Mouse (Mus musculus): ENCODE data around the gene Dolk. TPM values are rescaled to one million over a fixed set of nuclear protein-coding genes. Genes with fewer than 3 reads are reported as not detected.
A peak's percentile ranks its signal among the peaks of the same experiment; 100 is the strongest.

The Dolk gene
- polyA plus RNA-seq, 1 experiment from 2014 or later = 34.0 TPM

DNA sequence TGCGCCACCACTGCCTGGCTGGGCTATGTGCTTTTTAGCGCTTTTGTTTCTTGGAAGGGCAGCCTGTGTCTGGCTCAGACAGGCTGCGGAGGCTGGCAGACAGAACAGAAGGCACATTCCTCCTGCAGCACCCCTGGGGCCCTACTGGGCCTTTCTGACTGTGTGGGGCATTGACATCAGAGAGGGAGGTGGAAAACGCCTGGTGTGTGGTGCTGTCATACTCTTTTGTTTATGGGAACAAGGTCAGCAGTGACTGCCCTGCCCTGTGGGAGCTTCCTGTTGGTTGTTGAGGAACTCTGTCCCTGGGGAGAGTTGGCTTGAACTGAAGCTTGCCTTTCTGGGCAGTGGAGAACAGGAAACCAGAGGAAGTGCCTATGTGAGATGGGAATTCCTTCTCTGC is 43.6 kb downstream of the Dolk start:
- Histone ChIP-seq H3K9ac (no peak overlapping the region), H3K4me2 (no peak overlapping the region), H3K27ac (peak overlapping the region; percentile 72), H3K4me3 (replicated peaks) (no peak overlapping the region), H3K27me3 (no peaks in the 10 kb centered on the region), H3K9me3 (replicated peaks) (no peaks in the 10 kb centered on the region), H3K4me1 (peaks cover 62% of the 10 kb centered on the region), H3K36me3 (peaks cover 58% of the 10 kb centered on the region)
- ATAC-seq (replicated peaks; ENCODE audit: low FRiP score) = 0 out of 2 replicates have a peak, but pooled peaks have one; percentile 23
- 47% methylated on average over 4 of the region's 4 CpGs for WGBS

- 65% methylated on average over 2 of the region's 2 CpGs for WGBS
- Histone ChIP-seq H3K9ac (0 out of 2 replicates have a peak within 1 kb of the TSS, but pooled peaks have one; percentile 85), H3K9me3 (replicated peaks) (no peaks in the 10 kb centered on the region), H3K4me1 (peaks cover 69% of the 10 kb centered on the region), H3K27me3 (no peaks in the 10 kb centered on the region), H3K27ac (peak within 1 kb of the TSS; percentile 70), H3K4me3 (replicated peaks) (peak within 1 kb of the TSS; percentile 89; the same call in 1 of the 2 replicates), H3K4me2 (peak within 1 kb of the TSS; percentile 82), H3K36me3 (peaks cover 48% of the 10 kb centered on the region)
- ATAC-seq (replicated peaks; ENCODE audit: low FRiP score) = no peak
Measured at GRCm38 (mm10) chr2:30240267-30240666, 45.9 kb downstream of the Dolk start, which contains the start of gene Gm28035. Gene Gm28035 (plus strand): TSS chr2:30240567.

DNA sequence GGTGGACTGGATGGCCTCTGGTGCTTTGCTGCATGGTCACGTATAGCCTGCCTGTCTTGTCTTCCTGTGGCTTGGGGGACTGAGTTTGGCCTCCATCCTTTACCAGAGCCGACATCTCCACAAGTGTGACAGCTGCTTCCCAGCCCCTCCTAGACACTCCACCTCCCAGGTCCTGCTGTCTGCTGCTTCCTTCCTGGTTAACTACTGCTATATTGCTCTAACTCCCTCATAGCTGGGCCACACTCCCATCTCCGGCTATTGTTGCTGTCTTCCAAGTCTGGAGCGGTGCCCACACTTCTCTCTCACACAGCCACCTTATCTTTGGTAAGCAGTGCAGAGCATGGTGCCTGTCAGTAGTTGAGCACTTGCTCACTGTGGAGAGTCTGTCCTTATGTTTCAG is 46.4 kb downstream of the Dolk start:
- peak overlapping the region; percentile 70 for H3K27ac ChIP-seq
- peak overlapping the region; percentile 82; the same call in 1 of the 2 replicates for H3K4me2 ChIP-seq
- 69% methylated on average over 4 of the region's 4 CpGs for WGBS
- 0 out of 2 replicates have a peak overlapping the region, but pooled peaks have one; percentile 85 for H3K9ac ChIP-seq
- peaks cover 45% of the 10 kb centered on the region for H3K36me3 ChIP-seq
- no peak for ATAC-seq (replicated peaks; ENCODE audit: low FRiP score)
- no peak overlapping the region for H3K4me3 ChIP-seq (replicated peaks)
- H3K4me1 ChIP-seq = peaks cover 68% of the 10 kb centered on the region
- H3K9me3 ChIP-seq (replicated peaks) = no peaks in the 10 kb centered on the region
- no peaks in the 10 kb centered on the region for H3K27me3 ChIP-seq

DNA sequence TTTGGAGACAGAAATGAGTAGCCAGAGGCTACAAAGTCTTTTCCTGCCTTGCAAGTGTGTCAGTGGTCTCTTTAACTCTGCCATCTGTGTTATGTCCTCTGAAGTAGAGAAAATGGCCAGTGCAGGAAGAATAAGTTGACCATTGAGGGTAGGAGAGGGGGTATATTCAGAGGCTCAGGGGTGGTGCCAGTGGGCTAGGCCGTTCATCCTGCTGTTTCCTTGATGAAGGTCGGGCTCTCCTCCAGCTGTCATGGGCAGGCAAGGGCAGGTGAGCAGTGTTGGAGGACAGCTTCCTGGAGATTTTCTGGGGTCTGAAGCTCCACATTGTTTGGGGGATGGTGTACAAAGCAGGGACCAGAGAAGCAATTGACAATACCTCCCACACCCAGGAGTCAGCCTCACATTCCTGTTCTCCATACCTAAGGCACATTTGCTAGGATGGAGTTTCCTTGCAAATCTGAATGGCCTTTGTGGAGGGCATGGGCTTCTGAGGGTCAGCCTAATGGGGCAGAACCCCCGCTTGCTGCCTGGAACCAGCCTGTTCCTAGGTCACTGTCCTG is 47.1 kb downstream of the Dolk start:
- peaks cover 60% of the 10 kb centered on the region for H3K4me1 ChIP-seq
- no peaks in the 10 kb centered on the region for H3K9me3 ChIP-seq (replicated peaks)
- 58% methylated on average over 3 of the region's 3 CpGs for WGBS
- peak overlapping the region; percentile 82 for H3K4me2 ChIP-seq
- no peaks in the 10 kb centered on the region for H3K27me3 ChIP-seq
- H3K9ac ChIP-seq = peak overlapping the region; percentile 85
- ATAC-seq (replicated peaks; ENCODE audit: low FRiP score) = no peak
- peaks cover 37% of the 10 kb centered on the region for H3K36me3 ChIP-seq
- H3K27ac ChIP-seq = peak overlapping the region; percentile 70
- H3K4me3 ChIP-seq (replicated peaks) = peak overlapping the region; percentile 89

DNA sequence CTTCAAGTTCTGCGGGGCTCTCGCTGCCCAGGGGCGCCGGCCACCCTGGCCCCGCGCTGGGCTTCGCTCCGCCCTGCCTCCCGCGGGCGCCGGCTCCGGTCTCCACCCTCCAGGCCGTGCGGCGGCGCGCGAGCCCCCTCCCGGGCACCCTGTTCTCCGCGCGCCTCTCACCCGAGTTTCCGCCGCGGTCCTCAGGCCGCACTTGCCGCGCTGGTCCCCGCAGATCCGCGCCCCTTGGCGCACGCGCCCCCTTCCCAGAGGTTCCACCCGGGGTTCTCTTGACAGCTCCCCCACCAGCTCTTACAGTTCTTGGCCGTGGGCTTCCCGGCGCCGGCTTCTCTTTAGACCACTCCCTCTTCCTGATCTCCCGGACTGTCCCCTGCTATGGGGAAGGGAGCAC is 48.3 kb downstream of the Dolk start:
- ATAC-seq (replicated peaks; ENCODE audit: low FRiP score) = peak; percentile 91
- H3K4me1 ChIP-seq = peaks cover 53% of the 10 kb centered on the region
- peak overlapping the region; percentile 92 for H3K27ac ChIP-seq
- H3K4me2 ChIP-seq = peak overlapping the region; percentile 82
- H3K27me3 ChIP-seq = no peaks in the 10 kb centered on the region
- H3K36me3 ChIP-seq = peaks cover 26% of the 10 kb centered on the region
- H3K9me3 ChIP-seq (replicated peaks) = no peaks in the 10 kb centered on the region
- under 1% methylated on average over 41 of the region's 42 CpGs for WGBS
- peak overlapping the region; percentile 85 for H3K9ac ChIP-seq
- peak overlapping the region; percentile 89 for H3K4me3 ChIP-seq (replicated peaks)

DNA sequence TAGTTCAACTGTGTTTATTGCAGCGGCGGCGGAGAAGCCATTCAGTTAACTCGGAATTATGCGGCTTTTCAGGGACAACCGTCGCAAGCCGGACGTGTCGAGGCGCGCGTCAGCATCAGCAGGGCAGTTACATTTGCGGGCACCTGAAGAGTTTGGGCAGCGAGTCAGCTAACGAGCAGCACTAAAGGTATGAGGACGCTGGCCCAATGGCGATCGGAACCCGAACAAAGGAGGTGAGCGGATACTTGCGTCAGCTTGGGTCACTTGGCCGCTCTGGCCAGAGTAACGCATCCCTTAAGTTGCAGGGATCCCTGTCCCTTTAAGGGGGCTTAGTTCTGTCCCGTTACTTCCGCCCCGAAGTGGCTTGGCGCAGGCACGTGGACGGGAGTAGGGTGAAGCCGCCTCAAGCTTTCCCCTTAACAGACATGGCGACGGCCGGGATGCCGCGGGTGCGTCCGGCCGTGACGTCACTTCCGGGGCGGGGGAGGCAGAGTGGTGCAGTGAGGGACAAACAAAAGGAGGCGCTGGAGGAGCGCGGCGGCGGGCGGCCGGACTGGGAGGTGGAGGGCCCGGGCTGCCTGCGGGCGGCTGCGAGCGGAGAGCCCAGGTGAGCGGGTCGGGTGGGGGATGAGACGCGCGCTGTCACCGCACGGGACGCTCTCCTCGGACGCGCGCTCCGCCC is 48.8 kb downstream of the Dolk start, which contains the start of gene Lrrc8a:
Gene Lrrc8a (plus strand): TSS at position 517 of the 682 bp plus-strand sequence.
- Histone ChIP-seq H3K9ac (peak within 1 kb of the TSS; percentile 85), H3K4me1 (peaks cover 48% of the 10 kb centered on the region), H3K4me3 (replicated peaks) (peak within 1 kb of the TSS; percentile 89), H3K27me3 (no peaks in the 10 kb centered on the region), H3K4me2 (peak within 1 kb of the TSS; percentile 82), H3K27ac (peak within 1 kb of the TSS; percentile 92), H3K36me3 (peaks cover 24% of the 10 kb centered on the region), H3K9me3 (replicated peaks) (no peaks in the 10 kb centered on the region)
- ATAC-seq (replicated peaks; ENCODE audit: low FRiP score) = peak; percentile 97
- WGBS = under 1% methylated on average over 53 of the region's 67 CpGs

DNA sequence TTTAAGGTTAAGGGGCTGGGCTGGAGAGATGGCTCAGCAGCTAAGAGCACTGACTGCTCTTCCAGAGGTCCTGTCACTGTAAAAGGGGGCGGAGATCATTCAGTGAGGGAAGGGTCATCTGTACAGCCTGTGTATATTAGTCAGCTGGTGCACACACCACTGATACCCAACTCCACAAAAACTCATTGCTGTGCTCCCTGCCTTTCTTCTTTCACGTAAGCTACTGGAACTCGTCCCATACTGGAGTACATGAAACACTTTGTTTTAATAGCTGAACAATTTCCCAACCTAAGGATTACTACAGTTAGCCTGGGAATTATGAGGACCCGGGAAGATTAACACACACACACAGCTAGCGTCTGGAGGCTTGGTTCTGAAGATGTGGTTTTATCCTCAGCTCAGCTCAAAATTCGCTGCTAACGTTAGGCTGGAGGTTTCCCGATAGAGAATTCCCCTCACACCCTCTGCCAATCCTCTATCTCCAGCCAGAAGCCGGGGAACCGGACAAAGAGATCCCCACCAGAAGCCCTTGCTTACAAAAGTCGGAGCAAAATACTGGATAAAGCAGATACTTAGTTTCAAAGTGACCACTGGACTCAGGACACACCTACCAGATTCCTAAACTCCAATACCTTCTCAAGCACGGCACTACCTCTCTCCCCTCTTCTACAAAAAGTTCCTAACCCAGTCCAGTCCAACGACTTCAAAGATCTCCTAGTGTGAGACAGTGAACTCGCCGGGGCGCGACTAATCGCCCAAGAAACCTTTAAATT is 49.5 kb downstream of the Dolk start:
- H3K4me1 ChIP-seq = peaks cover 40% of the 10 kb centered on the region
- WGBS = 3% methylated on average over 18 of the region's 18 CpGs
- ATAC-seq (replicated peaks; ENCODE audit: low FRiP score) = no peak

DNA sequence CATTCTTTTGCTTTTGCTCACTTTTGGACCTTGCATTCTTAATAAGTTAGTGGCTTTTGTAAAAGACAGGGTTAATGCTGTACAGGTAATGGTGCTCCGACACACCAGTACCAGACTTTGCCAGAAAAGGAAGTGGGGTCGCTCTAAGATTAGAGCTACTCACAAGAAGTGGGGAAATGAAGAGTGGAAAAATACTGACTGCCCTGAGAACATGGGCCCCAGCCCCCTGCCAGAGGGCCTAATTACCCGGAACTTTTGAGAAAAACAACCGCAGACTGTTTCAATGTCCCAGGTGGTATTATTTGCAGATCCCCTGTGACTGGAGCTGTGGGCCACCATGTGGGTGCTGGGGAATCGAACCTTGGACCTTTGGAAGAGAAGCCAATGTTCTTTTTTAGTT is 50.5 kb downstream of the Dolk start:
- H3K27ac ChIP-seq = no peak overlapping the region
- no peaks in the 10 kb centered on the region for H3K9me3 ChIP-seq (replicated peaks)
- peaks cover 8% of the 10 kb centered on the region for H3K36me3 ChIP-seq
- H3K27me3 ChIP-seq = no peaks in the 10 kb centered on the region
- WGBS = 68% methylated on average over 5 of the region's 5 CpGs
- H3K4me3 ChIP-seq (replicated peaks) = no peak overlapping the region
- H3K4me2 ChIP-seq = no peak overlapping the region
- peaks cover 34% of the 10 kb centered on the region for H3K4me1 ChIP-seq
- ATAC-seq (replicated peaks; ENCODE audit: low FRiP score) = no peak
- no peak overlapping the region for H3K9ac ChIP-seq

More for the DNA sequence above, 49.5 kb downstream of the Dolk start:
- Histone ChIP-seq H3K27ac (peak overlapping the region; percentile 92), H3K36me3 (peaks cover 18% of the 10 kb centered on the region), H3K9me3 (replicated peaks) (no peaks in the 10 kb centered on the region), H3K4me3 (replicated peaks) (peak overlapping the region; percentile 89), H3K27me3 (no peaks in the 10 kb centered on the region), H3K4me2 (peak overlapping the region; percentile 82), H3K9ac (peak overlapping the region; percentile 56)

Other genes starting within 250 kb of the Dolk start
- gene Wdr34, start 237.5 kb downstream of the Dolk start, polyA plus RNA-seq (2015; fragmentation: Nextera tagmentation; extraction: Ambion mirVana) = 34.8 and 40.7 TPM in 2 replicates
- 486 and 529 TPM in 2 replicates for gene Set, start 229.0 kb downstream of the Dolk start, polyA plus RNA-seq (2015; fragmentation: Nextera tagmentation; extraction: Ambion mirVana)
- gene Pkn3, start 208.7 kb downstream of the Dolk start, polyA plus RNA-seq (2015; fragmentation: Nextera tagmentation; extraction: Ambion mirVana) = 11.5 and 13.2 TPM in 2 replicates
- 35.2 and 37.7 TPM in 2 replicates for gene Zdhhc12, start 192.7 kb downstream of the Dolk start, polyA plus RNA-seq (2015; fragmentation: Nextera tagmentation; extraction: Ambion mirVana)
- 7.2 and 8.6 TPM in 2 replicates for gene Zer1, start 161.7 kb downstream of the Dolk start, polyA plus RNA-seq (2015; fragmentation: Nextera tagmentation; extraction: Ambion mirVana)
- 8.2 and 8.9 TPM in 2 replicates for gene Tbc1d13, start 152.6 kb downstream of the Dolk start, polyA plus RNA-seq (2015; fragmentation: Nextera tagmentation; extraction: Ambion mirVana)
- gene Endog, start 114.8 kb downstream of the Dolk start, polyA plus RNA-seq (2015; fragmentation: Nextera tagmentation; extraction: Ambion mirVana) = 19.8 and 20.8 TPM in 2 replicates
- gene Spout1, start 107.9 kb downstream of the Dolk start, polyA plus RNA-seq (2015; fragmentation: Nextera tagmentation; extraction: Ambion mirVana) = 76.3 and 83.0 TPM in 2 replicates
- 9.8 and 10.8 TPM in 2 replicates for gene Kyat1, start 80.5 kb downstream of the Dolk start, polyA plus RNA-seq (2015; fragmentation: Nextera tagmentation; extraction: Ambion mirVana)
- gene Lrrc8a, start 48.6 kb downstream of the Dolk start, polyA plus RNA-seq (2015; fragmentation: Nextera tagmentation; extraction: Ambion mirVana) = 40.1 and 41.7 TPM in 2 replicates
- gene Gm28035, start 45.8 kb downstream of the Dolk start, polyA plus RNA-seq (2015; fragmentation: Nextera tagmentation; extraction: Ambion mirVana) = 0.26 and 0.33 TPM in 2 replicates
- gene Phyhd1, start 20.1 kb downstream of the Dolk start, polyA plus RNA-seq (2015; fragmentation: Nextera tagmentation; extraction: Ambion mirVana) = 11.5 and 13.3 TPM in 2 replicates
- gene Gm28038, start 5.3 kb downstream of the Dolk start, polyA plus RNA-seq (2015; fragmentation: Nextera tagmentation; extraction: Ambion mirVana) = not detected in 2 replicates
- 35.5 and 42.1 TPM in 2 replicates for gene Nup188, start 63 bp upstream of the Dolk start, polyA plus RNA-seq (2015; fragmentation: Nextera tagmentation; extraction: Ambion mirVana)
- 74.2 and 87.7 TPM in 2 replicates for gene Sh3glb2, start 73.0 kb upstream of the Dolk start, polyA plus RNA-seq (2015; fragmentation: Nextera tagmentation; extraction: Ambion mirVana)
- 26.4 and 28.8 TPM in 2 replicates for gene Miga2, start 77.9 kb upstream of the Dolk start, polyA plus RNA-seq (2015; fragmentation: Nextera tagmentation; extraction: Ambion mirVana)
- 36.9 and 37.7 TPM in 2 replicates for gene Dolpp1, start 105.9 kb upstream of the Dolk start, polyA plus RNA-seq (2015; fragmentation: Nextera tagmentation; extraction: Ambion mirVana)
- gene Crat, start 129.5 kb upstream of the Dolk start, polyA plus RNA-seq (2015; fragmentation: Nextera tagmentation; extraction: Ambion mirVana) = 27.2 and 30.9 TPM in 2 replicates
- 162 and 175 TPM in 2 replicates for gene Ptpa, start 129.7 kb upstream of the Dolk start, polyA plus RNA-seq (2015; fragmentation: Nextera tagmentation; extraction: Ambion mirVana)
- 3.3 and 3.5 TPM in 2 replicates for gene Ier5l, start 187.9 kb upstream of the Dolk start, polyA plus RNA-seq (2015; fragmentation: Nextera tagmentation; extraction: Ambion mirVana)